Mouse (Mus musculus): Measurements from ENCODE around the gene Slc8b1. TPM values are rescaled to one million over a fixed set of nuclear protein-coding genes. Genes with fewer than 3 reads are reported as not detected.
A peak's percentile ranks its signal among the peaks of the same experiment; 100 is the strongest.
"Not testable (repeated sequence)": the region's sequence is repeated elsewhere in the genome, so short reads cannot be mapped to it uniquely, and the experiment has no call there.

Gene Slc8b1
- polyA plus RNA-seq, 1 experiment from 2014 or later: 5.0 TPM

GRCm38 (mm10) chr5:120495703-120496226 lies 15.2 kb upstream of the Slc8b1 start:
- no peak for DNase-seq (ENCODE audit: low spot score)

GRCm38 (mm10) chr5:120497071-120497470 lies 13.9 kb upstream of the Slc8b1 start:
- no peak for DNase-seq (ENCODE audit: low spot score)

- DNase-seq (ENCODE audit: low spot score): no peak
Measured at GRCm38 (mm10) chr5:120499202-120499601, 11.8 kb upstream of the Slc8b1 start.

GRCm38 (mm10) chr5:120500609-120501008 lies 10.4 kb upstream of the Slc8b1 start:
- DNase-seq (ENCODE audit: low spot score): not testable (repeated sequence)

- DNase-seq (ENCODE audit: low spot score): no peak
Measured at GRCm38 (mm10) chr5:120502147-120502621, 8.8 kb upstream of the Slc8b1 start.

- no peak for DNase-seq (ENCODE audit: low spot score)
Measured at GRCm38 (mm10) chr5:120502675-120503143, 8.3 kb upstream of the Slc8b1 start.

- peak; percentile 86 for DNase-seq (ENCODE audit: low spot score)
Measured at GRCm38 (mm10) chr5:120503144-120503795, 7.7 kb upstream of the Slc8b1 start, which contains the start of gene Plbd2. Gene Plbd2, minus strand, starts transcription at chr5:120503625.

- peak; percentile 55 for DNase-seq (ENCODE audit: low spot score)
Measured at GRCm38 (mm10) chr5:120505368-120505767, 5.6 kb upstream of the Slc8b1 start.

- DNase-seq (ENCODE audit: low spot score): no peak
Measured at GRCm38 (mm10) chr5:120505781-120506180, 5.2 kb upstream of the Slc8b1 start.

GRCm38 (mm10) chr5:120506490-120506889 lies 4.5 kb upstream of the Slc8b1 start:
- DNase-seq (ENCODE audit: low spot score): no peak

- no peak for DNase-seq (ENCODE audit: low spot score)
Measured at GRCm38 (mm10) chr5:120507311-120507710, 3.7 kb upstream of the Slc8b1 start.

GRCm38 (mm10) chr5:120511643-120512220 lies 764 bp downstream of the Slc8b1 start:
- no peak for DNase-seq (ENCODE audit: low spot score)

- DNase-seq (ENCODE audit: low spot score): no peak
Measured at GRCm38 (mm10) chr5:120512911-120513555, 2.1 kb downstream of the Slc8b1 start.

GRCm38 (mm10) chr5:120514031-120514677 lies 3.2 kb downstream of the Slc8b1 start:
- DNase-seq (ENCODE audit: low spot score): no peak

- no peak for DNase-seq (ENCODE audit: low spot score)
Measured at GRCm38 (mm10) chr5:120514754-120515153, 3.8 kb downstream of the Slc8b1 start.

- no peak for DNase-seq (ENCODE audit: low spot score)
Measured at GRCm38 (mm10) chr5:120515451-120515850, 4.5 kb downstream of the Slc8b1 start.

- no peak for DNase-seq (ENCODE audit: low spot score)
Measured at GRCm38 (mm10) chr5:120516221-120516984, 5.4 kb downstream of the Slc8b1 start.

- no peak for DNase-seq (ENCODE audit: low spot score)
Measured at GRCm38 (mm10) chr5:120517552-120517951, 6.6 kb downstream of the Slc8b1 start.

GRCm38 (mm10) chr5:120522649-120523048 lies 11.7 kb downstream of the Slc8b1 start:
- peak; percentile 51 for DNase-seq (ENCODE audit: low spot score)

- no peak for DNase-seq (ENCODE audit: low spot score)
Measured at GRCm38 (mm10) chr5:120524736-120525135, 13.8 kb downstream of the Slc8b1 start.

GRCm38 (mm10) chr5:120525737-120526136 lies 14.8 kb downstream of the Slc8b1 start:
- DNase-seq (ENCODE audit: low spot score): no peak
